In the genomic region with DNA sequence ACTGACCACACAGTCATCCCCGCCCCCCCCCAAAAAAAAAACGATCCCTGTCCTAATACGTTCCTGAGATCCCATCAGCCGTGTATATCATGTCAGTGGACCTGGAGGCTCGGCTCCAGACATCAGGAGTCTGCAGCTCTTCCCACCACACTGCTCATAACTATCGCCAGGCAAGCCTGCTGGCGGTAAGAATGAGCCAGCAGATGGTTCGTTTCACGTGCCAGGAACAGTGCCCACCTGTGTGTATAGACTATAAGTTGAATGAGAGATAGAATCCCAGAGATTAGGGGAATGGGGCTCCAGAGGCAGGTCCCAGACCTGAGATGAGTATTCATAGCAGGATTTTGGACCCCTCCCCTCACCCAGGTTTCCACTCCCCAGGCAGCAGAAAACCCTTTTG, we compare ENCODE assay signal across 14 mouse cellular contexts.
DNase-seq lines count a peak whose midpoint lies in the region; TF ChIP-seq lines count a peak whose summit lies in the region.
"Had no signal": no experiment of that assay in that cellular context is flagged by ENCODE, and none has a peak within 500 bp of the region (broad histone marks: within the 10 kb centered on the region; RNA-seq: fewer than 3 reads in every experiment).

No protein-coding gene starts in this region.

- DNase-seq in cerebellum, postnatal 25 days, result peak; percentile 12 to 29
- DNase-seq in cerebellum, adult 9-11 months, result no peak
- peak; percentile 17 for DNase-seq in layer of hippocampus, adult 11-12 months (ENCODE audit: low spot score)
- no peak for DNase-seq in layer of hippocampus, postnatal 25 days (ENCODE audit: extremely low spot score in 1 of 2, low spot score in 1 of 2)
- DNase-seq in brain, embryonic 14.5 days (ENCODE audit: low read depth), result peak; percentile 39
- DNase-seq in retina, postnatal 1 day, result no peak
- DNase-seq: adrenal gland, adult 2 months; adrenal gland, postnatal 14 days; cerebellum, adult 11-12 months; cerebellum, postnatal 36 days; embryo, embryonic 11 days; gastrocnemius, adult 2 months; gastrocnemius, postnatal 14 days; heart, adult 11 months had no signal

- TF ChIP-seq POLR2A in brain, embryonic 14.5 days (IDR thresholded peaks at IDR 0.05; ENCODE audit: borderline replicate concordance, extremely low read depth, insufficient read depth, insufficient read length, poor library complexity, severe bottlenecking), result no peak

- TF ChIP-seq CTCF in brain, embryonic 14.5 days (IDR thresholded peaks at IDR 0.05; ENCODE audit: borderline replicate concordance, extremely low read depth, insufficient read depth, insufficient read length), result no peak

Comparison
In these comparisons a context has a peak if more than half of its experiments do, and no peak if none do; other contexts are left out.
1. DNase-seq: peak in cerebellum, postnatal 25 days (2 of 2), layer of hippocampus, adult 11-12 months (single experiment) and brain, embryonic 14.5 days (single experiment); none in cerebellum, adult 9-11 months (single experiment), layer of hippocampus, postnatal 25 days (0 of 2) and retina, postnatal 1 day (single experiment).